Mouse (Mus musculus) ES-Bruce4 (cell line): ENCODE measurements around the gene Glis1.

Source experiments
- CTCF ChIP-seq: IDR thresholded peaks from one replicate; pipeline ENCODE4 v1.8.1; 2011; ENCODE audit warnings: low read depth, low read length
- EP300 ChIP-seq: IDR thresholded peaks from 2 replicates; pipeline ENCODE4 v1.6.1; 2011; ENCODE audit warnings: low read depth, low read length; ENCODE audit not compliant: insufficient read depth
- POLR2A ChIP-seq: IDR thresholded peaks from one replicate; pipeline ENCODE4 v1.8.1; 2011; ENCODE audit warnings: low read length; ENCODE audit not compliant: insufficient read depth

- TF ChIP-seq POLR2A: no peak
- TF ChIP-seq EP300: no peak
- no peak for TF ChIP-seq CTCF
These were observed 414 bp upstream of the Glis1 start for GRCm38 (mm10) chr4:107433998-107434355.
